Mouse (Mus musculus) kidney, adult 9 months (tissue): Measurements from ENCODE around the gene Slc9c1.
A peak's percentile ranks its signal among the peaks of the same experiment; 100 is the strongest.
"Not testable (repeated sequence)": the region's sequence is repeated elsewhere in the genome, so short reads cannot be mapped to it uniquely, and the experiment has no call there.

Source experiments
- DNase-seq: peaks from one replicate; pipeline ENCODE4 v3.0.0; 2022

Slc9c1 gene

GRCm38 (mm10) chr16:45535009-45535408 is at the start of gene Slc9c1:
Gene Slc9c1, plus strand, starts transcription at chr16:45535309.
- DNase-seq = no peak

GRCm38 (mm10) chr16:45492927-45493326 is 42.2 kb upstream of the Slc9c1 start, which contains the start of gene Gm609:
Gene Gm609, minus strand, starts transcription at chr16:45492969.
- DNase-seq = peak; percentile 13

GRCm38 (mm10) chr16:45495326-45495725 is 39.8 kb upstream of the Slc9c1 start:
- DNase-seq = peak; percentile 80

- no peak for DNase-seq
Observed at GRCm38 (mm10) chr16:45525551-45525950, 9.6 kb upstream of the Slc9c1 start.

GRCm38 (mm10) chr16:45531950-45532349 is 3.2 kb upstream of the Slc9c1 start, which contains the start of gene Gm17783:
Gene Gm17783, minus strand, starts transcription at chr16:45532050.
- DNase-seq = no peak

- not testable (repeated sequence) for DNase-seq
Observed at GRCm38 (mm10) chr16:45538342-45538741, 3.2 kb downstream of the Slc9c1 start.

- DNase-seq = no peak
Observed at GRCm38 (mm10) chr16:45542108-45542507, 7.0 kb downstream of the Slc9c1 start.

GRCm38 (mm10) chr16:45544341-45544740 is 9.2 kb downstream of the Slc9c1 start:
- DNase-seq = no peak

GRCm38 (mm10) chr16:45547982-45548381 is 12.9 kb downstream of the Slc9c1 start:
- no peak for DNase-seq

GRCm38 (mm10) chr16:45551579-45551978 is 16.5 kb downstream of the Slc9c1 start:
- peak; percentile 3 for DNase-seq

- no peak for DNase-seq
Observed at GRCm38 (mm10) chr16:45561747-45562146, 26.6 kb downstream of the Slc9c1 start.

GRCm38 (mm10) chr16:45572307-45572706 is 37.2 kb downstream of the Slc9c1 start:
- no peak for DNase-seq

- DNase-seq = peak; percentile 5
Observed at GRCm38 (mm10) chr16:45579883-45580282, 44.8 kb downstream of the Slc9c1 start.

GRCm38 (mm10) chr16:45582512-45582911 is 47.4 kb downstream of the Slc9c1 start:
- DNase-seq = peak; percentile 24

- DNase-seq = no peak
Observed at GRCm38 (mm10) chr16:45593656-45594055, 58.5 kb downstream of the Slc9c1 start.

- DNase-seq = no peak
Observed at GRCm38 (mm10) chr16:45595494-45595893, 60.4 kb downstream of the Slc9c1 start.

- peak; percentile 64 for DNase-seq
Observed at GRCm38 (mm10) chr16:45608481-45608954, 73.4 kb downstream of the Slc9c1 start.

GRCm38 (mm10) chr16:45609300-45609699 is 74.2 kb downstream of the Slc9c1 start:
- peak; percentile 33 for DNase-seq

GRCm38 (mm10) chr16:45610267-45610666 is 75.2 kb downstream of the Slc9c1 start, which contains the start of gene Gcsam:
Gene Gcsam, plus strand, starts transcription at chr16:45610380.
- no peak for DNase-seq

GRCm38 (mm10) chr16:45613247-45613646 is 78.1 kb downstream of the Slc9c1 start:
- no peak for DNase-seq

- DNase-seq = no peak
Observed at GRCm38 (mm10) chr16:45615944-45616343, 80.8 kb downstream of the Slc9c1 start.

GRCm38 (mm10) chr16:45619751-45620375 is 84.8 kb downstream of the Slc9c1 start:
- DNase-seq = no peak

- DNase-seq = no peak
Observed at GRCm38 (mm10) chr16:45623230-45623629, 88.1 kb downstream of the Slc9c1 start.

- no peak for DNase-seq
Observed at GRCm38 (mm10) chr16:45624791-45625190, 89.7 kb downstream of the Slc9c1 start.

GRCm38 (mm10) chr16:45625342-45625741 is 90.2 kb downstream of the Slc9c1 start:
- no peak for DNase-seq
